Mouse (Mus musculus) kidney, adult 2 months (tissue): ENCODE measurements at regions not wholly inside any gene's neighbourhood (a gene's known extent, or its start where the extent isn't known, plus 50 kb on each side); places are given as distances from the start of the nearest gene placed in this dataset.

Source experiments
- CTCF ChIP-seq: fragments of 200-500 bp; conservative IDR thresholded peaks from 2 replicates; pipeline ENCODE4 v1.5.1; 2011; ENCODE audit warnings: low read depth, mild to moderate bottlenecking, control low read depth, low read length, moderate library complexity, mixed read lengths; ENCODE audit not compliant: insufficient read depth, insufficient read length
- POLR2A ChIP-seq: fragments of 200-500 bp; IDR thresholded peaks from one replicate; pipeline ENCODE4 v1.6.1; 2011; ENCODE audit warnings: low read depth, low read length, control low read depth

DNA sequence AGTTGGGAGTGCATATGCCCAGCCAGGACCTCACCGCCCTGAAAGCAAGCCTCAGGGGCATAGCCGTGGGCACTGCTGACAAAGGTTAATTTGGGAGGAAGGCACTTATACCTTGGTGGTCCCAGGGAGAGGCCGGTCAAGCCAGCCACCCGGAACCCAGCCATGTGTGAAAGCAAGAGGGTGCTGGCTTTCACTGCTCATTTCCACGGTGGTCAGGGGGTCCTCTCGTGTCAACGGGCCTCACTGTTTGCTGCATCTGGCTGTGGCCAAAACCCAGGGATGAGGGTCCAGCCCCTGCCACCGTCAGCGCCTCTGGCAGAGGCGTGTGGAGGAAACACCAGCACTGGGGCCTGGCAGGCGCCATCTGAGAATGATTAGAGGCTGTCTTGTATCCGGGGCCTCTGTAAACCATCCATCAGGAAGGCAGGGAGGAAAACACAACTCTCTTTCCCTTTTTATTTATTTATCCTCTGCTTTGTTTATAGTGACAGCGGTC lies 238.7 kb downstream of the Cdc5l start:
- TF ChIP-seq CTCF (no peak), POLR2A (no peak)
